Mouse (Mus musculus): Measurements from ENCODE around the gene Gak. TPM values are rescaled to one million over a fixed set of nuclear protein-coding genes. Genes with fewer than 3 reads are reported as not detected.

Gak gene
- total and polyA plus RNA-seq, 3 experiments = 49.9 to 67.3 (median 65.2) TPM

DNA sequence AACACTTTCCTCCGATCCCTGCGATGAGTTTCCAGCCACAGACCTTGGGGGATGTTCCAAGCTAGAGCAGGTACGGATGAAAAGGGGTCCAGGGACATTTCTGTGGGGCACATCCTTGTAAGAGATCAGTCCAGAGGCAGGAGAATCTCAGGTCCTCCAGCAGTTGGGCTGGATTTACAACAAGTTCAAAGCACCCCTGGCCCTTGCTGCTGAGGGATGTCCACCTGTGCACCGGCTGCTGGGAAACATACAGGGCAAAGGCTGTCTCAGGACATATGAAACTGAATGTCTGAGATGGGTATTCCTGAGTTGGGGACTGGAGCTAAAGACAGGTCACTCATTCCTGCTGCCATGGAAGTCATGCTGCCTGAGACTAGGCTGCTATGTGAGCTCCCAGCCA, 72.6 kb downstream of the Gak start:
- Histone ChIP-seq H3K4me2 (ENCODE audit: insufficient read depth, low read depth, poor library complexity, severe bottlenecking) (no peak overlapping the region), H3K27me3 (replicated peaks) (peaks cover 33% of the 10 kb centered on the region), H3K9me3 (replicated peaks; ENCODE audit: low read length) (no peaks in the 10 kb centered on the region), H3K4me1 (ENCODE audit: control insufficient read depth in 1 of 2, insufficient read depth in 2 of 2) (no peaks in the 10 kb centered on the region), H3K4me3 (replicated peaks in 1 of 3; ENCODE audit: low read depth in 2 of 3, low read length in 2 of 3, poor library complexity in 1 of 3) (no peak overlapping the region), H3K9ac (ENCODE audit: insufficient read depth, low read depth) (no peak overlapping the region), H3K79me2 (replicated peaks; ENCODE audit: control insufficient read depth, extremely low read depth, insufficient read depth, poor library complexity, severe bottlenecking) (no peaks in the 10 kb centered on the region), H3K27ac (ENCODE audit: insufficient read depth, low read depth) (no peak overlapping the region), H3K36me3 (replicated peaks in 1 of 2; ENCODE audit: control insufficient read depth in 1 of 2, insufficient read depth in 1 of 2, low read length in 1 of 2) (no peaks in the 10 kb centered on the region)
- in situ Hi-C loops (cut with MboI; ENCODE audit: low pct_ligation_motif_present, low pct_unique_long_range_greater_than_20kb, low sequenced_read_pairs) = no loop called here
- TF ChIP-seq MAX (IDR thresholded peaks at IDR 0.05; ENCODE audit: low read length) = no peak
- DNase-seq (ENCODE audit: extremely low read depth) = no peak
- dilution Hi-C loops (cut with MboI; ENCODE audit: extremely low pct_ligation_motif_present, extremely low pct_unique_long_range_greater_than_20kb, low sequenced_read_pairs) = no loop called here

DNA sequence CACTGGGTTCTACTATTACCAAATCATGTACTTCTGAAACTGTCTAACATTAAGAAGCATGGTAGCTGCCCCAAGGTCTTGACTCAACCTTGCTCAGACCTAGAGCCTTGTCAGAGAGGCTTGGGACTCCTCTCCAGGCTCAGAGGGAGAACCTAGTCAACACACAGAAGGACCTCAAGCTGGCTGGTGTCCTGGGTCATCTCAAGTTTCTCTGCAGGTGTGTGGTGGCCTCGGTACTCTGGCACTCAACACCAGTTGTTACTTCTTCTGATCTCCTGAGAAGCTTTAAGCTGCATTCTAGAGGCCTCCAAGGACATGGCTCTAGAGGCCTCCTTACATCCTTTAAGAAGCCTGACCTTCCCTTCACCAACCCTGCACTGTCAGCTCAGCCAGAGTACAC, 75.5 kb downstream of the Gak start:
- dilution Hi-C loops (cut with MboI; ENCODE audit: extremely low pct_ligation_motif_present, extremely low pct_unique_long_range_greater_than_20kb, low sequenced_read_pairs) = no loop called here
- H3K27me3 ChIP-seq (replicated peaks) = peaks cover 38% of the 10 kb centered on the region

GRCm38 (mm10) chr5:108550207-108550594, 79.4 kb downstream of the Gak start:
- in situ Hi-C loops (cut with MboI; ENCODE audit: low pct_ligation_motif_present, low pct_unique_long_range_greater_than_20kb, low sequenced_read_pairs) = no loop called here
- Histone ChIP-seq H3K79me2 (replicated peaks; ENCODE audit: control insufficient read depth, extremely low read depth, insufficient read depth, poor library complexity, severe bottlenecking) (no peaks in the 10 kb centered on the region), H3K4me3 (replicated peaks in 1 of 3; ENCODE audit: low read depth in 2 of 3, low read length in 2 of 3, poor library complexity in 1 of 3) (no peak overlapping the region), H3K9ac (ENCODE audit: insufficient read depth, low read depth) (no peak overlapping the region), H3K4me2 (ENCODE audit: insufficient read depth, low read depth, poor library complexity, severe bottlenecking) (no peak overlapping the region), H3K27ac (ENCODE audit: insufficient read depth, low read depth) (no peak overlapping the region), H3K9me3 (replicated peaks; ENCODE audit: low read length) (no peaks in the 10 kb centered on the region), H3K4me1 (ENCODE audit: control insufficient read depth in 1 of 2, insufficient read depth in 2 of 2) (no peaks in the 10 kb centered on the region), H3K36me3 (replicated peaks in 1 of 2; ENCODE audit: control insufficient read depth in 1 of 2, insufficient read depth in 1 of 2, low read length in 1 of 2) (no peaks in the 10 kb centered on the region), H3K27me3 (replicated peaks) (peaks cover 59% of the 10 kb centered on the region)
- TF ChIP-seq RCOR1 (conservative IDR thresholded peaks at IDR 0.05; ENCODE audit: low read depth, low read length) = no peak
- TF ChIP-seq E2F4 (IDR thresholded peaks at IDR 0.05; ENCODE audit: insufficient replicate concordance, low read depth, low read length) = no peak
- TF ChIP-seq MAZ (IDR thresholded peaks at IDR 0.05; ENCODE audit: low read depth, low read length) = no peak
- TF ChIP-seq USF1 (IDR thresholded peaks at IDR 0.05; ENCODE audit: low read depth, low read length) = no peak
- TF ChIP-seq GABPA (IDR thresholded peaks at IDR 0.05; ENCODE audit: insufficient replicate concordance, low read depth, low read length) = no peak
- TF ChIP-seq RAD21 (IDR thresholded peaks at IDR 0.05; ENCODE audit: low read depth, low read length) = no peak
- no peak for TF ChIP-seq IRF4 (IDR thresholded peaks at IDR 0.05; ENCODE audit: low read depth, low read length)
- no peak for TF ChIP-seq ZKSCAN1 (IDR thresholded peaks at IDR 0.05; ENCODE audit: borderline replicate concordance, low read depth, low read length)
- no peak for TF ChIP-seq SIN3A (IDR thresholded peaks at IDR 0.05; ENCODE audit: low read length)
- no peak for TF ChIP-seq PAX5 (IDR thresholded peaks at IDR 0.05; ENCODE audit: low read length)
- DNase-seq (ENCODE audit: extremely low read depth) = no peak
- dilution Hi-C loops (cut with MboI; ENCODE audit: extremely low pct_ligation_motif_present, extremely low pct_unique_long_range_greater_than_20kb, low sequenced_read_pairs) = no loop called here

More for the DNA sequence above, 75.5 kb downstream of the Gak start:
- no peaks in the 10 kb centered on the region for H3K36me3 ChIP-seq (replicated peaks in 1 of 2; ENCODE audit: control insufficient read depth in 1 of 2, insufficient read depth in 1 of 2, low read length in 1 of 2)
- in situ Hi-C loops (cut with MboI; ENCODE audit: low pct_ligation_motif_present, low pct_unique_long_range_greater_than_20kb, low sequenced_read_pairs) = no loop called here
- no peaks in the 10 kb centered on the region for H3K9me3 ChIP-seq (replicated peaks; ENCODE audit: low read length)
- no peaks in the 10 kb centered on the region for H3K4me1 ChIP-seq (ENCODE audit: control insufficient read depth in 1 of 2, insufficient read depth in 2 of 2)
- no peak overlapping the region for H3K4me2 ChIP-seq (ENCODE audit: insufficient read depth, low read depth, poor library complexity, severe bottlenecking)
- no peaks in the 10 kb centered on the region for H3K79me2 ChIP-seq (replicated peaks; ENCODE audit: control insufficient read depth, extremely low read depth, insufficient read depth, poor library complexity, severe bottlenecking)
- H3K4me3 ChIP-seq (replicated peaks in 1 of 3; ENCODE audit: low read depth in 2 of 3, low read length in 2 of 3, poor library complexity in 1 of 3) = no peak overlapping the region
- TF ChIP-seq EP300 (IDR thresholded peaks at IDR 0.05; ENCODE audit: low read length) = no peak
- TF ChIP-seq MXI1 (IDR thresholded peaks at IDR 0.05; ENCODE audit: low read depth, low read length) = no peak
- no peak for TF ChIP-seq IRF4 (IDR thresholded peaks at IDR 0.05; ENCODE audit: low read depth, low read length)
- no peak for TF ChIP-seq ETS1 (conservative IDR thresholded peaks at IDR 0.05; ENCODE audit: low read depth, low read length)
- TF ChIP-seq BHLHE40 (IDR thresholded peaks at IDR 0.05; ENCODE audit: low read depth, low read length) = no peak
- TF ChIP-seq ZMIZ1 (IDR thresholded peaks at IDR 0.05; ENCODE audit: low read depth, low read length) = no peak
- TF ChIP-seq RCOR1 (conservative IDR thresholded peaks at IDR 0.05; ENCODE audit: low read depth, low read length) = no peak
- TF ChIP-seq CTCF (conservative IDR thresholded peaks at IDR 0.05 in 1 of 2, IDR thresholded peaks at IDR 0.05 in 1 of 2; ENCODE audit: low read depth in 2 of 2, low read length in 2 of 2) = no peak
- TF ChIP-seq NRF1 (IDR thresholded peaks at IDR 0.05; ENCODE audit: low read depth, low read length) = no peak
- no peak for TF ChIP-seq PAX5 (IDR thresholded peaks at IDR 0.05; ENCODE audit: low read length)
- no peak for TF ChIP-seq ELF1 (IDR thresholded peaks at IDR 0.05; ENCODE audit: low read depth, low read length)
- no peak for TF ChIP-seq KAT2A (IDR thresholded peaks at IDR 0.05; ENCODE audit: insufficient replicate concordance, low read length)
- TF ChIP-seq TBP (conservative IDR thresholded peaks at IDR 0.05; ENCODE audit: low read depth, low read length) = no peak
- no peak for TF ChIP-seq GABPA (IDR thresholded peaks at IDR 0.05; ENCODE audit: insufficient replicate concordance, low read depth, low read length)
- no peak for TF ChIP-seq USF2 (conservative IDR thresholded peaks at IDR 0.05; ENCODE audit: low read depth, low read length)
- TF ChIP-seq USF1 (IDR thresholded peaks at IDR 0.05; ENCODE audit: low read depth, low read length) = no peak
- no peak for TF ChIP-seq JUND (conservative IDR thresholded peaks at IDR 0.05; ENCODE audit: low read depth, low read length)
- TF ChIP-seq ZNF384 (IDR thresholded peaks at IDR 0.05; ENCODE audit: low read depth, low read length) = no peak
- no peak for TF ChIP-seq HCFC1 (IDR thresholded peaks at IDR 0.05; ENCODE audit: low read depth, low read length)
- no peak overlapping the region for H3K27ac ChIP-seq (ENCODE audit: insufficient read depth, low read depth)
- DNase-seq (ENCODE audit: extremely low read depth) = no peak
- H3K9ac ChIP-seq (ENCODE audit: insufficient read depth, low read depth) = no peak overlapping the region

Data from CH12.LX (cell line).